Mouse (Mus musculus) activated CD4-positive, CD25-positive, alpha-beta regulatory T cell, adult 4 months (primary cell): ENCODE results near the gene Smad6. TPM values are rescaled to one million over a fixed set of nuclear protein-coding genes. Genes with fewer than 3 reads are reported as not detected.

Source experiments
- ATAC-seq: one replicate; pipeline ENCODE4 v1.8.0; 2017
- polyA plus RNA-seq, 2 experiments: library from polyadenylated mRNA; unstranded; fragments of 100-300 nt; shearing (Covaris generic); gene quantifications; one replicate each; pipeline ENCODE4 v1.2.1; 2017

The Smad6 gene
- polyA plus RNA-seq, 2 experiments from 2014 or later: not detected

DNA sequence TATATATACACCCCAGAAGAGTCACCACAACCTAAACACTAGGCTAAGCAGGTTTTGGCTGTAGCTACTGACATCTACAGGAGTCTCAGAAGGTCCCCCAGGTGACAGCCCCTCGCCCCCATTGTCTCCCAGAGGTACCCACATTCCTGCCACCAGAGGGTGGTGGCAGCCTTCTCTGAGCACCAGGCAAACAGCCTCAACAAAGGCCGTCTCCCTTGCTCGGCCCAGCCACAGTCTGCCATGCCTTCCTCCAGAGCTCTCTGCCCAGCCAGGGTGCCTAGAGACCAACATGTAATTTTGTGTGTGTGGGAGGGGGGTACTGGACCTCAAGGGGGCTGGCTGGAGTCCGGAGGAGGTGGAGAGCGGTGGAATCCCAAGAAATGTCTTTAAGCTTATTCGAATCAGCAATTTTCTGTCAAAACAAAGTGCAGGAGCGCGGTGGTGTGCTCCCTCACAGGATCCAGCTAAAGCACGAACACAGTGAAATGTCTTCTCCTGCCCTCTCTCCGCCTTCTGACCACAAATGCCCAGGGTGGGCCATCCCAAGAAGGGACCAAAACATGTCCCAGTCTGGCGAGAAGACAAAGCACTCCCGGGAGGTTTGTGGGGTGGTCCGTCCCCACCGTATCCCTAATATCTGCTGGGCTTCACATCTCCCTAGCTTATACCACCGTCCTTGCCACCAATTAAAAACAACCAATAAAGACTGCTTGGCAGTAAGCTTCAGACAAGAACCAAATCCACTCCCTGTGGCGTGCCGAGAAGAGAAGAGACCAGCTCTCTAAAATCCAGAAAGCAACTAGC is 62.5 kb downstream of the Smad6 start:
- ATAC-seq: no peak

DNA sequence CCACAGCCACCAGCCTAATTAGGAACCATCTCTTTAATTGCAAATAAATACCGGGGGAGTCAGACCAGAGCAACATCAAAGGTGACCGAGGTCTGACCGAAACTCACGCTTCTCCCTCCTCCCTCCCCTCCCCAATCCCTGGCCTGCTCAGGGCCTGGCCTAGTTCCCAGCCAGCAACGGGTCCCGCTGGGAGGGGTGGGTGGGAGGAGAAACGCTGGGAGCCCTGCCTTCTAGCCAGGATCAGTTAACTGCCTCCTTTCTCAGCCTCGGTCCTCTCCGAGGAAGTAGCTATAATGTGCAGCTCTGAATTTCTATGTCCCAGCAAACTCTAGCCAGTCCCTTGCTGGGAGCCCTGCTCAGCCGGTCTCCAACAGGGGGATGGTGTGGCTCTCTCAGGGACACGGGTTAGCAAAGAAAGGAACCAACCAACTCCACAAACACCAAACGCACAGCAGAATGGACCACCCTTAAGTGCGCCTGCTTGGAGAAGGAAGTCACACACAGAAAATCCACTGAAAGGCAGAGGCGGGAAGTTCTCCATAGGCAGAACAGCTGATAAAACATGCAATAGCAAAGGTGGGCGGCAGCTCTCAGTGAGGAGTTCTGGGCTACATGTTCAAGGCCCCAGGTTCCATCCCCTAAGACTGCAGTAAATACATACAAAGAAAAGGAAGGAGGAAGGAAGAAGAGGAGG is 63.4 kb downstream of the Smad6 start:
- ATAC-seq: no peak

DNA sequence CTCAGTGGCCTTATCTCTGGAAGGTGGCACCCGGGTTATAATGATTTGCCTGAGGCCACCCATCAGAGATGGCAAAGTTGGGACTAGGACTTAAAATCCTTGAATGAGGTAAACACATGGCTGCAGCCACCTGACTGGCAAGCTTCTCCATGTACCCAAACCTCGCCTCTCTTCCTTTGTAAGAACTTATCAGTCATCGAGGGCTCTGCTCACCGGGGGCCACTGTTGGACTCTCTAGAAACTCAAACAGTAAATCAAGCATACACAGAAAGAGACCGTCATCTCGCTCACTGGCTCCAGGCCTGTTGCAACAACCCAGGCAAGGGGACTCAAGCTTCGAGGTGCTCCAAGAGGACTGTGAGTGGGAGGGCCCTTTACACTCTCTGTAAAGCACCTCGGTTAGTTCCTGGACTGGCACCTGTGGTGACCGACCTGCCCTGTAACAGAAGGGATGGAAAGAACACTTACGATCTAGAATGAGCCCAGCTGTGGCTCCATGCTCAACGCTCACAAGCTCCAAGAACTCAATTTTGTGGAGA is 64.1 kb downstream of the Smad6 start:
- ATAC-seq: no peak

DNA sequence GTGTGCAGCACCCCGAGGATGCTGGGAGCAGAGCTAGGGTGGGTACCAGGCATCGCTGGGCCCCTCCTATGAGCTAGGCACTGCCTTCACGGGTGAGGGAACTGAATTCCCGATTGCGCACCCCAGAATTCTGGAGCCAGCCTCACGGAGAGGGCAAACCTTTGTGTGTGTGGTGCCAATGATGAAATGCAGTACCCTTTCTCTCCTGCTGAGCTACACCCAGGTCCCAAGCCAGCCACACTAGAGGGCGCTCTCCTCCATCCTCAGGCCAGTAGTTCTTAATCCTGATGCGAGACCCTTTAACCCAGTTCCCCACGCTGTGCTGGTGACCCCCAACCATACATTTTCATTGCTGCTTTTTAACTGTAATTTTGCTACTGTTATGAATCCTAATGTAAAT is 65.8 kb downstream of the Smad6 start:
- no peak for ATAC-seq

DNA sequence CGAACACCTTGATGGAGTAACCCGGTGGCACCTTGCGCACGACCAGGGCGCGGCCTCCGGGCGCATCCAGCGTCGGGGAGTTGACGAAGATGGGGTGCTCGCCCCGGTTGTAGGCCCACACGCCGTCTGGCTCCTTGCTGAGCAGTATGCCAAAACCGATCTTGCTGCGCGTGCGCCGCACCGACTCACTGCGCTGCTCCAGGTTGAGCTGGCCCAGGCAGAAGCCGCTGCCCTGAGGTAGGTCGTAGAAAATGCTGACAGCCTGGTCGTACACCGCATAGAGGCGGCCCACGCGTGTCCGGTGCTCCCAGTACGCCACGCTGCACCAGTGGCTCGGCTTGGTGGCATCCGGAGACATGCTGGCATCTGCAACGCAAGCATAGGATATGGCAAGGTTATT is 68.2 kb downstream of the Smad6 start:
- no peak for ATAC-seq

DNA sequence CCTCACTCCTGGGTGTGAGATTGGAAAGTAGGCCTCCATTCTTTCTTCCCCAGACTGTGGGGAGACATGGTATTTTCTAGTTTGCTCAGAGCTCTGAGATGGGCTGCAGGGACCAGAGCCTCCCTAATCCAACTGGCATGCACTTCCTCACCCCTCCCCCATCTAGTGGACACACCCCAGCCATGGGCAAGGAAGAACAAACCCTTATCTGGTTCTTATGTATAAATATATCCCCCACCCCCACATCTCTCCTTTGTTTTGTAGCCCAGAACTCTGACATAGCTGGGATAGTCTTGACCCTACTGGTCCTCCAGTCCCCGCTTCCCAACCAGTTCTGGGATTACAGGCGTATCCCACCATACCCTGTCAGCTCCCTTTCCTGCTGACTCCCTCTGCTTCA is 69.3 kb downstream of the Smad6 start:
- ATAC-seq: no peak

DNA sequence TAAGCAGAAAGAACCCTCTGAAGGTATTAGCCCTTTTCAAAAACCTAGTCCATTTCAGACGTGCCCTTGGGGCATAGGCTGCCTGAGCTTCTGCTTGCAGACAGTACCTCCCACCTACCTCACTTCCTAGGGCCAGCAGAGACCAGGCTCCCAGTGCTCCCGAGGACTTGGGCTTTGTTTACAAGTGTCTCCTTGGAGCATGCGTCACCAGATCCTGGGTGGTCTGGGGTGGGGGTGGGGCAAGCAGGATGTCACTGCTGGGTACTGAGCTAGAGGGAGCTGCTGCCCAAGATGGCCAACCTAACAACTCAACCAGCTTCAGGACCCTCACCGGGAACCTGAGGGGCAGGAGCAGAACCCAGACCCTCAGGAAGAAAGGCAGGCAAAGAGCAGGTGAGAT is 71.5 kb downstream of the Smad6 start:
- no peak for ATAC-seq

DNA sequence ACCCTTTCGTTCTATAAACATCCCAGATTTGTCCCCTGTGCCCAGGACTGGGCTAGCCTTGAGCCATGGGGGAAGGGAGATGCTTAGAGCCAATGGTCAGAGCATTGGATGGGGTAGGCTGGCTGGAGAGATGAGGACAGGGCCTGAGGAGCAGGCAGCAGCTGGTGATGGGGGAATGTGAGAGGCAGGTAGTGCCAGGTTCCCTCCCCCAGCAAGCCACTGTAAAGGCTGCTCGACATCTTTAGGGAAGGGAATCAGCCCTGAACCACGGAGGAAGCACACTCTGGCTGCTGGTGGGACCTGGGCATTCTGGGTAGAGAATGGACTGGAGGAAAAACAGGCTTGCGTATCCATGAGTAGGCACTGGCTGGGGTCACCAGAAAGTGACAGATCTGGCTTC is 72.5 kb downstream of the Smad6 start:
- ATAC-seq: no peak

DNA sequence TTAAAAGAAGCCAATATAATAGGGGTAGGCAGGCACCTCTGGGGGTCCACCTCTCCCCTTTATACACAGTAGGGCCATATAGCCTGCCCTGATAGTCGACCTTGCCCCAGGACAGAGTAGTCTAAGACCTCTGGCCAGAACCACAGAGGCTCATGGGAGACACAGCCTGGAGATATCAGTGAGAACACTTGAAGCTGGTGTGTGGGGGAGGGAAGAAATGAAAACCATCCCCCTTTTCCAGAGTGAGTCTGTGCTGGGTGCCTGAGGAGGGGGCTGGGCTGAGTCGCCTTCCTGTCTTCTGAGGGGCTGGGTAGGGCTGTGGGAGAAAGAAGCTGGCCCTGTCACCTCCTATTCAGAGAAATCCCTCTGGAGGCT is 79.3 kb downstream of the Smad6 start:
- ATAC-seq: no peak

DNA sequence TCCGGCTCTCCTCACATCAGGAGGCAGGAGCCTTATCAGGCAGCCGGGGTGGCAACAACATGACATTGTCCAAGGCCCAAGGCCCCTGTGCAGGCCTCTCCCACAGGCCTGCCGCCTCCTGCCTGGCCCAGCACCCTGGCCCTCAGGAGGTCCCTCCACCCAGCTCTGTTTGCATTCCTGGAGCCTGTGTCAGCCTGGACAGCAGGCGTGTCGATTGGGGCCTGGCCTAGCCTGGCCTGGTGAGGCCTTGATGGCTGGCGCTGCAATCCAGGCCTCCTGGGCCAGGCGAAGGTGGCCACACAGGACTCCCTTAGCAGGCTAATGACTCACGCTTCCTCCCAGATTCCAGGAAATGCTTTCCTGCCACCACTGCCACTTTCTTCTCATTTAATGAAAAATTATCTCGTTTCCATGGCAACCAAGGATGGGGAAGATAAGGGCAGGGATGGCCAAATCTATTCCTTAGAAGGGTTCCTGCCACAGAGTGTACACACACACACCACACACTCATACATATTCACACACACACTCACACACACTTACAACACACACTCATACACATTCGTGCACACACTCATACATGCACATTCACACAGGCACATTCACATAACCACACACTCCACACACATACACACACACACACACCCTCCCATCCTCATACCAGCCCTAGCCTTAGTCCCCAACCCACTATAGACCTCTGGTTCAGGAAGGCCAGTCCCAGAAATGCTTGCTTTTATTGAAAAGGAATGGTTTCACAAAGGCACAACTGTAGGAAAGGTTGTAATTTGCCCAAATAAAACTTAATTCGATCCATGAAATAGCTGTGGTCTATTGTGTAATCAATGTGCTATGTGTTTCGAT is 79.9 kb downstream of the Smad6 start:
- no peak for ATAC-seq

DNA sequence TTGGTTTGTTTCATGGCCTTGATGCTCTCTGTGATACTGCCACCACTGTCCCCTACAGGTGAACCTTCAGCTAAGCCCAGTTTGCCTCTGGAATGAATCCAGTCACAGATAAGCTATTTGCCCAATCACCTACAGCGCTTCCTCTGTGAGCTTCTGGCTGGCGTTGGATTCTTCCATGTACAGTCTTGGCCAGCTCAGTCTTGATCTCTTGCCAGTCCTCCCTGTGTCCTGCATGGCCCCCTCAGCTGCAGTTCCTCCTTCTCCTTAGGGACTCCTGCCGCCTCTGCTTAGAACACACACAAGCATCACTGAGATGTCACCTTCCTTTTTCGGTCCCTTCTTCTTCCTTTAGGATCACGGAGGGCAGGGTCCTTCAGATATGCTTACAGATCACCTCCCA is 85.6 kb downstream of the Smad6 start:
- no peak for ATAC-seq

DNA sequence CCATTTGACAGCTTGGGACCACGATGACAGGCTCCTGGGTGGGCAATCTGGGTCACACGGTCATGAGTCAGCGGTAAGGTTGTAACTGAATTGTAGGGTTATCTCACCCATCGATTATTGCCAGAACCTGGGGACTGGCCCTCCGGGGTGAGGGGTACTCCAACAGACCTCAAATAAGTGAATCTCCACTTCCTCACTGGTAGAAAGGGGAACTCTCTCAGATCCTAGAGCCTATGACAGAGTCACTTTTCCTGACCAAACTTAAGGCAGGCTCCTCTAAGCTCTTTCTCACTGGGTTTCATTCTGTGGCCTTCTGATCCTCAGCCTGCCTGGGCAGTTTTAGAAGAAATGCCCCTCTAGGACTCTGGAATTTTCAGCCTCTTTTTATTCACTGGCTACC is 88.8 kb downstream of the Smad6 start:
- no peak for ATAC-seq

DNA sequence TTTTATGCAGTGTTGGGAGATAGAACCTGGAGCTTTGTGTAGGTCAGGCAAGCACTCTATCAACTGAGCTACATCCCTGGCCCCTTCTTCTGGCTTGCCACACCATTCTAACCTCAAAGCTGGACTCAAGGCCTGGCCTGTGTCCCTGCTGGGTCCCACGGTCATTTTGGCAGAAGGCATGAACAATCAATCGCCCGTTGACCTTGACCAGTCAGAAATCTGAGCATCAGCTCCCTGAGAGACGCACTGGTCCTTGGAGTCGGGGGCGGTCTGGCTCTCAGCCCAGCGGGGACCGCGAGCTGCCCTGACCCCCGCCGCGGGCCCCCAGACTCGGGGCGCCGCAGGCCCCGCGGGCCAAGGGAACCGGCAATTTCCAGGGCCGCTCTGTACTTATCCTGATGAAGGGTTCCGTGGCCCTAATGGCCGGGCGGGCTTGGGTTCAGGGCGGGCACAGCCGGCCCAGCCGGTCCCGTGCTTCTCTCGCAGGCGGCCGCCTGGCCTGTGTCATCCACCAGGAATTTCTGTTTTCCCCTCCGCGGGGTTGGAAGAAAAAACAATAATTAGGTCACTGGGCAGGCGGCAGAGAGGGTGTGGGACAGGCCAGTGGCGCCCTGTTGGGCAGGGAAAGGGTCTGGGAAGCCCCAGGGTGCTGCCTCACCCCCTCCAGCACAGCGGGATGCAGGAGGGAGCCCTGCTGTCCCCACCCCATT is 94.4 kb downstream of the Smad6 start:
- no peak for ATAC-seq

DNA sequence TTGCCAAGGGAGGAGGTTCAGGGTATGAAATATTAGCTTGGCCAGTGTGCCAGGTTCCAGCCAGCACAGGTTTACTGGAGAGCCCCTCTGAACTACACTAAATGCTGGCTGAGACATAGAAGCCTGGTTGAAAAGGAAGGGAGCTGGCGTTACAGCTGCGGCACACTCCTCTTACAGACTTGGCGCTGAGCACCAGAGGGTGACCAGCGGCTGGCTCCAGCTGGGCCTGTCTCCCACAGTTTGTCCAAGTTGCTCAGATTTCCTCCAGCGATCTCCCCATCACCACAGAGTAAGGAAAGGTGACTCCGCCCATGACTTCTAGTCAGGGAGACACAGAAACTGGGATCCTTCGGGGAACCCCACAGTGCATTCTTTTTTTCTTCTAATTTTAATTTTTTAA is 95.5 kb downstream of the Smad6 start:
- no peak for ATAC-seq

DNA sequence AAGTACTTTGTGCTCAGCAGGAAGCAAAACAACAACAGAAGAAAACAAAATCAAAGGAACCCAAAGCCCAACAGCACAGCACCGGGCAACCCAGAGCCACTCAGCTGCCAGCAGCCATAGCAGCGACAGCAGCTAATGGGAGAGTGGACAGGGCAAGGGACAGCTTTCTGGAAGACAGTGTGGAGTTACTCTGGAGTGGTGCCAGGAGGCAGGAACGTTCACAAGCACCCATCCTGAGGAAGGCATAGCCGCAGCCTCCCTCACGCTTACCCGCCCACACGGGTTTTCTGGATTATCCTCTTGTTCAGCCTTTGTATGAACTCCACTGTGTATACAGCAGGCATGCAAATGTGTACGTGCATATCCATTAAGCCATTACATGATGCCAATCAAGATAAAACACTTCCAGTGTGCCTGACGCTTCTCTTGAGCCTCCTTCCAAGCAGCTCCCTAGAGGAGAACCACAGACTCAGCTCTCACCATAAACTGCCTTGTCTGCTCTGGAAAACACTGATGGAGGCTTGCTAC is 98.6 kb downstream of the Smad6 start:
- no peak for ATAC-seq

DNA sequence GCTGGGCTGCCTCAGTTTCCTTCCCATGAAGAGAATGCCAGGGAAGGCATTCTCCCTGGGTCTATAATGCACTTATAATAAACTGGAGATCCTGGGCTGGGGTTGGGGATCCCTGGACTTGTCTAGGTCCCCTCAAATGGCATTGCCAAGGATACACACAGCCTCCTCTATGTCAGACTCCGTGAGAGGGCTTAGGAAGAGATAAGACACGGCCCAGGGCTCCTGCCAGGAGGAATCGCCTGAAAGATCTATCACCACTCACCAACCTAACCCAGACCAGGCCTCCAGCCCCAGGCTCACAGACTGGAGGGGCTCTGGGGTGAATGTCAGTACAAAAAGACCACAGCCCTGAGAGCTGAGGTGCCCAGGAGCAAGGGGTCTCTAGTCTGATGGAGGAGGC is 102.2 kb downstream of the Smad6 start:
- no peak for ATAC-seq

DNA sequence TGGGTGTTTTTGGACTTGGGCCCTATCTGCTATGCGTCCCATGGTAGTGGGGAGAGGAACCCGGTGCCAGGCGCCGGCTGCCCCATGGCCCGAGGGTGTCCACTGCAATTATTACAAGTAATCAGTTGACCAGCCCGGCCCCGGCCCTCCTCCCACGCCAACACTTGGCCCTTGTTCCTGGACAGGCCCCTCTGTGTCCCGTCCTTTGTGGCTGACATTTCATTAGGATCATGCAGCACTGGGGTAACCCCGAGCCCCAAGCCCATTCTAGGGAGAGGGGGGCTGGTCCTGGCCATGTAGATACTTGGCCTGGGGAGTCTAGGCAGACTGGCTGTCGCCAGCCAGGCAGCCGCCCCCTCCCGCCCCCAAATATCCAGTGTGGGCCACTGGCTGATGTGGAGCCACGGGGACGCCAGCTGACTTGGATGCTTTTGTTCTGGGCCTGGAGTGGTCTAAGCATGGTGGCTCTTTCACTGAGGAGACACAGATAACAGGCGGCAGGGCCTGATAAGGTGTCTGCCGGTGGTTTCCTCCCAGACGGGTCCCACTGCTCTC is 102.8 kb downstream of the Smad6 start:
- no peak for ATAC-seq

DNA sequence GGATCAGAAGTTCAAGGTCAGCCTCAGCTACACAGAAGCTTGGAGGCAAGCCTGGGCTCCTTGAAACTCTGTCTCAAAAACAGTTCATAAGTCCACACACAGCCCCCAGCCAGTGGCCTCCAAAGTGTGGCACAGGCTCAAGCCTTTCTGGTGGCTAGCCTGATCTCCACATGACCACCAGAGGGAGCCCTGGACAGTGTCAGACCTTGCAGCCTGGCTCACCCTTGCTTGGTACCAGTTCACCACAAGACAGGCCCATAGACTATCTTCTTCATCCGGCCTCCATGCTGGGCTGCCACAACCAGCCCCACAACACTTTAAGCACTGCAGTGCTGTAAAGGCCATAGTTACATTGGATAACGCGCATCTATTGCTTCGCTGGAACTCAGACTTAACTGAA is 103.6 kb downstream of the Smad6 start:
- no peak for ATAC-seq

DNA sequence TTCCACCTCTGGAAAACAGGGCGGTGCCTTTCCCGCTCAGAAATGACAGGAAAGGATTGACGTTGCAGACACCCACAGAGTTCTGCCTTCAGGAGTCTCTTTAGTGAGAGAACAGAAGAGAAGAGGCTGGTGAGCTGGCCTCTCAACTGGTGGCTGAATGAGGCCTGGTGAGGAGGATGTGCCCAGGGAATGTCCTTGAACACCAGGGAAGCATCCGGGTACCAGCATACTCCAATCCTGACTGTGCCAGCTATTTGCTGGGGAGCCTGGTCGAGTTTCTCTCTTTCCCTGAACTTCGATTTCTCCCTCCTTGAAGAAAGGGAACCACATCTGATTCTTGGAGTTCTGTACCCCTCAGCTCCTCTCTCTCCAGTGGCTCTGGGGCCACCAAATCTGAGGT is 105.4 kb downstream of the Smad6 start:
- no peak for ATAC-seq

DNA sequence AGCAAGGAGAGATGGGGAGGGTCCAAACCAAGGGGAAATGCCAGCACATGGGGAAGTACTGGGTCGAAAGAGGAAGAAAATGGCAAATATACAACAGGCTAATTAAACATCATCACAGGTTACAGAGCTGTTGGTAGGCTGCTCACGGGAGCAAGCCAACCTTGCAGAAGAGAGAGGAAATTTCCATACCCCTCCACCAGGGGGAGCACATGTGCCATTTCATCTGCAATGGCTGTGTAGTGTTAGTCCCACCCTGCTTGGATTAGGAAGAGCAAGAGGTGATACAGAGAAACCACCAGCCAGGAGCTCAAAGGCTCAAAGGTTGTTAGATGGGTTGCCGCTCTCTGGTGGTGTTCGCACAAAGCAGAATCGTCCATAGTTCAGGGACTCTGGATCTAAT is 105.9 kb downstream of the Smad6 start:
- ATAC-seq: no peak

DNA sequence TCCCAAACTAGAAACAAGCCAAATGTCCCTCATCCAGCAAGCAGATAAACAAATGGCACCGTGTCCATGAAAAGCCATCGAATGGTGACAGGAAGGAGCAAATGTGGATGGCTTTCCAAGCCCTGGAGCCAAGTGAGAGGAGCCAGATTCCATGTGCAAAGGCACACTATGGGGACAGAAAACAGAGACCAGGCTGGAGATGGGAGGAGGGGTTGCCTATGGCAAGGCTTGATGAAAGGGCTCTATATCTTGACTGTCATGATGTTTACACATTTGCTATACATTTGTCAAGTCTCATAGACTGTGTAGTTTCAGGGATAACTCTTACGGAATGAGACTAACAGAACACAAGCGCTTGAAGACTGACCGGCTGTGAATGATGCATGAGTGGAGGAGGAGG is 106.9 kb downstream of the Smad6 start:
- ATAC-seq: no peak

DNA sequence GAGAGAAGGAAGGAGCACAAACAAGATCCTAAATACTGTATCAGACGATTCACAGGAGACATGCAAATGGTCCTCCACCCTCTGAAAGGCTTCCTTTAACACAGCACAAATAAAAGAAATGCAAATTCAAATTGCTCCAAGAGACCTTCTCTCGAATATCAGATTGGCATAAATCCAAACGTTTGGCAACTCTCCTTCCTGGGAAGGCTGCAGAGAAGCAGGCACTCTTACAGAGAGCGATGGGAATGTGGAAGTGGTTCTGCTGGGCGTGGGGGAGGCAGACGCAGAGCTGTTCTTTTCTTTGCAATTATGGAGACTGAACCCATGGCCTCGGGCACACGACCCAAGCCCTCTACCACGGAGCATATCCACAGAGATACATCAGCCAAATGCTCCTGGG is 109.8 kb downstream of the Smad6 start:
- ATAC-seq: no peak
